Mouse (Mus musculus) spleen, adult 2 months (tissue): ENCODE results near the gene Phf11c. TPM values are rescaled to one million over a fixed set of nuclear protein-coding genes. Genes with fewer than 3 reads are reported as not detected.
"Not testable (repeated sequence)": the region's sequence is repeated elsewhere in the genome, so short reads cannot be mapped to it uniquely, and the experiment has no call there.

Experiments used
- DNase-seq, 2 experiments: peaks; one replicate each; pipeline versions ENCODE4 v3.0.0 to v3.0.0-alpha.2; 2012 to 2021; ENCODE audit warnings: low spot score in 2 of 2, low read depth in 1 of 2
- H3K27ac ChIP-seq: fragments of 200-500 bp; 2 replicates; pipeline ENCODE4 v1.5.1; 2012; ENCODE audit warnings: low read length, inconsistent platforms; ENCODE audit not compliant: insufficient read depth
- H3K27me3 ChIP-seq: fragments of 200-500 bp; 2 replicates; pipeline ENCODE4 v1.6.1; 2012; ENCODE audit warnings: mild to moderate bottlenecking, moderate library complexity, low read length, inconsistent platforms; ENCODE audit not compliant: control insufficient read depth, insufficient read depth
- H3K36me3 ChIP-seq: fragments of 200-500 bp; 2 replicates; pipeline ENCODE4 v1.6.1; 2012; ENCODE audit warnings: mild to moderate bottlenecking, low read length, inconsistent platforms; ENCODE audit not compliant: control insufficient read depth, insufficient read depth
- H3K4me1 ChIP-seq: fragments of 200-500 bp; 2 replicates; pipeline ENCODE4 v1.6.1; 2011; ENCODE audit warnings: inconsistent platforms; ENCODE audit not compliant: control insufficient read depth, insufficient read depth, insufficient read length
- H3K4me3 ChIP-seq: fragments of 200-500 bp; 2 replicates; pipeline ENCODE4 v1.5.1; 2011; ENCODE audit warnings: mild to moderate bottlenecking, inconsistent platforms; ENCODE audit not compliant: insufficient read depth, insufficient read length; ENCODE audit errors: extremely low read depth
- CTCF ChIP-seq: fragments of 200-500 bp; IDR thresholded peaks from 2 replicates; pipeline ENCODE4 v1.5.1; 2011; ENCODE audit warnings: mild to moderate bottlenecking, inconsistent platforms; ENCODE audit not compliant: insufficient read depth, insufficient read length, insufficient replicate concordance; ENCODE audit errors: extremely low read depth
- POLR2A ChIP-seq: fragments of 200-500 bp; IDR thresholded peaks from 2 replicates; pipeline ENCODE4 v1.6.1; 2011; ENCODE audit warnings: low read depth, low read length, inconsistent platforms
- WGBS: fragments of 180-500 bp; shearing (Covaris S2); methylation state at CpG from one replicate; pipeline ENCODE4 v1.1.7; 2018; 5-methylcytosine and 5-hydroxymethylcytosine counted together
- polyA plus RNA-seq: library from polyadenylated mRNA; depleted of rRNA; stranded (reverse); fragments of >200 nt; gene quantifications from 2 replicates; pipeline ENCODE4 v1.2.3, GENCODE M21; 2012; rRNA removed

Gene Phf11c
- polyA plus RNA-seq, 1 experiment, result 1.1 TPM

GRCm38 (mm10) chr14:59389532-59389931, 5.6 kb downstream of the Phf11c start:
- H3K4me3 ChIP-seq, result no peak overlapping the region
- TF ChIP-seq CTCF (no peak), POLR2A (no peak)
- no peak overlapping the region for H3K27ac ChIP-seq
- H3K27me3 ChIP-seq, result no peaks in the 10 kb centered on the region
- 85% methylated on average over 1 of the region's 1 CpGs for WGBS
- H3K36me3 ChIP-seq, result peaks cover 8% of the 10 kb centered on the region
- DNase-seq, result no peak
- H3K4me1 ChIP-seq, result no peaks in the 10 kb centered on the region

- WGBS, result 93% methylated on average over 25 of the region's 25 CpGs
These were observed 24.7 kb downstream of the Phf11c start for GRCm38 (mm10) chr14:59370348-59371068.

GRCm38 (mm10) chr14:59366386-59367105, 28.6 kb downstream of the Phf11c start:
- no peaks in the 10 kb centered on the region; the same call in 1 of the 2 replicates for H3K4me1 ChIP-seq
- H3K36me3 ChIP-seq, result no peaks in the 10 kb centered on the region
- no peaks in the 10 kb centered on the region for H3K27me3 ChIP-seq
- H3K27ac ChIP-seq, result no peak overlapping the region
- H3K4me3 ChIP-seq, result no peak overlapping the region
- no peak for TF ChIP-seq CTCF
- no peak for TF ChIP-seq POLR2A
- DNase-seq, result no peak
- WGBS, result 89% methylated on average over 8 of the region's 8 CpGs

More at GRCm38 (mm10) chr14:59370348-59371068, 24.7 kb downstream of the Phf11c start:
- no peak for TF ChIP-seq CTCF
- no peak for TF ChIP-seq POLR2A
- Histone ChIP-seq H3K27me3 (no peaks in the 10 kb centered on the region), H3K36me3 (no peaks in the 10 kb centered on the region), H3K27ac (no peak overlapping the region), H3K4me3 (no peak overlapping the region), H3K4me1 (no peaks in the 10 kb centered on the region)
- no peak for DNase-seq

GRCm38 (mm10) chr14:59365244-59365644, 29.9 kb downstream of the Phf11c start, which contains the start of gene Phf11d:
TSS of gene Phf11d (minus strand) at chr14:59365470.
- no peaks in the 10 kb centered on the region; the same call in 1 of the 2 replicates for H3K4me1 ChIP-seq
- H3K27ac ChIP-seq, result peak within 1 kb of the TSS; percentile 76
- TF ChIP-seq POLR2A (no peak), CTCF (no peak)
- H3K36me3 ChIP-seq, result no peaks in the 10 kb centered on the region
- no peaks in the 10 kb centered on the region for H3K27me3 ChIP-seq
- H3K4me3 ChIP-seq, result peak within 1 kb of the TSS; percentile 48
- WGBS, result 62% methylated on average over 6 of the region's 6 CpGs
- peak in 1 of 2 experiments; percentile 11 for DNase-seq

- not testable (repeated sequence) for H3K27me3 ChIP-seq, H3K36me3 ChIP-seq, H3K4me1 ChIP-seq
- Histone ChIP-seq H3K27ac (peak within 1 kb of the TSS; percentile 85), H3K4me3 (peak within 1 kb of the TSS; percentile 64)
- peak; percentile 38 to 54 for DNase-seq
- 52% methylated on average over 1 of the region's 1 CpGs for WGBS
- TF ChIP-seq POLR2A, result peak; percentile 12; the same call in 1 of the 2 replicates
These were observed 54.0 kb downstream of the Phf11c start, which contains the start of gene Phf11b for GRCm38 (mm10) chr14:59341189-59341588. TSS of gene Phf11b (minus strand) at chr14:59341351.

GRCm38 (mm10) chr14:59339541-59339940, 55.6 kb downstream of the Phf11c start:
- DNase-seq, result no peak
- no peak overlapping the region for H3K4me3 ChIP-seq
- no peak overlapping the region for H3K27ac ChIP-seq
- WGBS, result 40% methylated on average over 1 of the region's 1 CpGs
- H3K36me3 ChIP-seq, result no peaks in the 10 kb centered on the region
- H3K27me3 ChIP-seq, result no peaks in the 10 kb centered on the region
- TF ChIP-seq POLR2A (no peak), CTCF (no peak)
- peaks cover 3% of the 10 kb centered on the region; the same call in 1 of the 2 replicates for H3K4me1 ChIP-seq

- not testable (repeated sequence) for H3K27ac ChIP-seq, H3K4me1 ChIP-seq, H3K4me3 ChIP-seq, H3K36me3 ChIP-seq, DNase-seq, H3K27me3 ChIP-seq
- 32% methylated on average over 3 of the region's 3 CpGs for WGBS
These were observed 59.1 kb downstream of the Phf11c start for GRCm38 (mm10) chr14:59336056-59336455.

Other genes with a start within 250 kb of the Phf11c start
- not detected in 2 replicates for gene Gm5142, start 216.6 kb downstream of the Phf11c start, polyA plus RNA-seq
- 9.9 and 10.9 TPM in 2 replicates for gene Rcbtb1, start 194.2 kb downstream of the Phf11c start, polyA plus RNA-seq
- 0.38 and 0.46 TPM in 2 replicates for gene Gm6904, start 135.2 kb downstream of the Phf11c start, polyA plus RNA-seq
- gene Phf11a, start 97.9 kb downstream of the Phf11c start, polyA plus RNA-seq, result 3.6 and 4.6 TPM in 2 replicates
- 4.6 and 4.9 TPM in 2 replicates for gene Phf11b, start 54.0 kb downstream of the Phf11c start, polyA plus RNA-seq
- 3.6 and 3.7 TPM in 2 replicates for gene Phf11d, start 29.9 kb downstream of the Phf11c start, polyA plus RNA-seq
- gene Setdb2, start 45.5 kb upstream of the Phf11c start, polyA plus RNA-seq, result 13.4 and 14.1 TPM in 2 replicates
- gene Cab39l, start 45.6 kb upstream of the Phf11c start, polyA plus RNA-seq, result 4.6 and 5.2 TPM in 2 replicates
- 2.2 and 2.8 TPM in 2 replicates for gene Cdadc1, start 202.6 kb upstream of the Phf11c start, polyA plus RNA-seq
- 9.9 and 15.2 TPM in 2 replicates for gene Shisa2, start 229.9 kb upstream of the Phf11c start, polyA plus RNA-seq